Comparison of ENCODE assay signal across 10 mouse cellular contexts in the genomic region with DNA sequence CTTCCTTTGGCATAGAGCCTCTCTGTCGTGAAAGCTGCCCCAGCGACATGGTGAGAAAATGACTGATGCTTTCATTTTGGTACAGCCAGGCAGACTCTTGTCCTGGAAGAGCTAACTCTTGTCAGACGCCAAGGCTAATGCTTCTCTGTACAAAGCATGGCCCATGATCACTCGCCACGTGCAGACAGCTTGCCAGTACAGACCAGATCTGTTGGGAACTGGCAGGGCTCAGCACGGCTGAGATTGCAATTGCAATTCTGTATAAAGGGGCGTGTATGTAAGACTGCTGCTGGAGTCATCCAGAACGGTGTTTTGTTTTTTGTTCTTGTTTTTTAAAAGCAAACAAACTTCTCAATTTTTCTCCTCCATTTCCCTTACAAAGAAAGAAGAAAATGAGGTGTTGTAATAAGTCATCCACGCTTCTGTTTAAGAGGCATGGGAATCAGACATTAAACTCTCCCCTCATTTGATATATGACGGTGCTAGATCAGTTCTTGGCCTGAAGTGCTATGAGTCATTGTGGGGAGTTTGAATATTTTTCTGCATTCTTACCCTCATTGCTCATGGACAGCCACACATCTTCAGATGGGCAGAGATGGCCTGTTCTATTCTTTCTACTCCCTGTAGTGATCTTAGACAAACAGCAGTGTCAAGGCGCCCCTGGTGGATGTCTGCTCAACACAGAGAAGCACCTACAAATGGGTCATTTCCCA.
DNase-seq lines count a peak whose midpoint lies in the region; ATAC-seq and TF ChIP-seq lines count a peak whose summit lies in the region.
"Had no signal": no experiment of that assay in that cellular context is flagged by ENCODE, and none has a peak within 500 bp of the region (broad histone marks: within the 10 kb centered on the region; RNA-seq: fewer than 3 reads in every experiment).

No protein-coding gene starts in this region.

- no peak for TF ChIP-seq POLR2A in brain, embryonic 14.5 days (IDR thresholded peaks at IDR 0.05; ENCODE audit: borderline replicate concordance, extremely low read depth, insufficient read depth, insufficient read length, poor library complexity, severe bottlenecking)

- no peaks in the 10 kb centered on the region for H3K36me3 ChIP-seq in hindbrain, embryonic 16.5 days (ENCODE audit: control insufficient read depth, insufficient read depth, low read length)
- H3K36me3 ChIP-seq in hindbrain, embryonic 13.5 days: no peaks in the 10 kb centered on the region
- H3K36me3 ChIP-seq: heart, embryonic 13.5 days; neural tube, embryonic 12.5 days had no signal

- 59% methylated on average over 11 of the region's 11 CpGs for WGBS in hindbrain, embryonic 16.5 days
- 69% methylated on average over 11 of the region's 11 CpGs for WGBS in hindbrain, embryonic 13.5 days

- H3K4me3 ChIP-seq in hindbrain, embryonic 16.5 days (ENCODE audit: low read length): no peak overlapping the region
- H3K4me3 ChIP-seq in hindbrain, embryonic 13.5 days: no peak overlapping the region
- H3K4me3 ChIP-seq: heart, embryonic 13.5 days; neural tube, embryonic 12.5 days had no signal

- no peak for TF ChIP-seq CTCF in brain, embryonic 14.5 days (IDR thresholded peaks at IDR 0.05; ENCODE audit: borderline replicate concordance, extremely low read depth, insufficient read depth, insufficient read length)

- no peak overlapping the region for H3K4me2 ChIP-seq in hindbrain, embryonic 16.5 days (ENCODE audit: low read length)
- H3K4me2 ChIP-seq in hindbrain, embryonic 13.5 days: no peak overlapping the region
- H3K4me2 ChIP-seq: heart, embryonic 13.5 days; neural tube, embryonic 12.5 days had no signal

- H3K27me3 ChIP-seq in hindbrain, embryonic 16.5 days (replicated peaks; ENCODE audit: control insufficient read depth, insufficient read depth, low read length): no peaks in the 10 kb centered on the region
- no peaks in the 10 kb centered on the region for H3K27me3 ChIP-seq in hindbrain, embryonic 13.5 days
- H3K27me3 ChIP-seq: heart, embryonic 13.5 days; neural tube, embryonic 12.5 days had no signal

- H3K27ac ChIP-seq in hindbrain, embryonic 16.5 days (ENCODE audit: low read depth, low read length): no peak overlapping the region
- H3K27ac ChIP-seq in hindbrain, embryonic 13.5 days: no peak overlapping the region
- H3K27ac ChIP-seq: heart, embryonic 13.5 days; neural tube, embryonic 12.5 days had no signal

- H3K4me1 ChIP-seq in hindbrain, embryonic 16.5 days (ENCODE audit: control insufficient read depth, insufficient read depth, low read depth, low read length): no peaks in the 10 kb centered on the region
- no peaks in the 10 kb centered on the region for H3K4me1 ChIP-seq in hindbrain, embryonic 13.5 days (replicated peaks)
- H3K4me1 ChIP-seq: heart, embryonic 13.5 days; neural tube, embryonic 12.5 days had no signal

- no peaks in the 10 kb centered on the region for H3K9me3 ChIP-seq in hindbrain, embryonic 16.5 days (ENCODE audit: control insufficient read depth, low read length)
- H3K9me3 ChIP-seq in hindbrain, embryonic 13.5 days: peaks cover under 1% of the 10 kb centered on the region; the same call in 1 of the 2 replicates
- H3K9me3 ChIP-seq: heart, embryonic 13.5 days; neural tube, embryonic 12.5 days had no signal

- peak; percentile 78 for ATAC-seq in hindbrain, embryonic 16.5 days
- no peak for ATAC-seq in hindbrain, embryonic 13.5 days (ENCODE audit: low FRiP score)

- no peak overlapping the region for H3K9ac ChIP-seq in hindbrain, embryonic 16.5 days (ENCODE audit: low read depth, low read length)
- H3K9ac ChIP-seq in hindbrain, embryonic 13.5 days: no peak overlapping the region
- H3K9ac ChIP-seq: heart, embryonic 13.5 days; neural tube, embryonic 12.5 days had no signal

- DNase-seq in urinary bladder, postnatal 25 days (ENCODE audit: low spot score): peak; percentile 8
- DNase-seq in urinary bladder, adult 2 months (ENCODE audit: low spot score): no peak
- peak; percentile 35 for DNase-seq in brain, embryonic 14.5 days (ENCODE audit: low read depth)
- DNase-seq in testis, postnatal 14 days (ENCODE audit: low spot score): no peak
- DNase-seq in spleen, postnatal 14 days (ENCODE audit: low spot score in 2 of 2): no peak
- DNase-seq: kidney, adult 9 months had no signal

Comparison
In these comparisons a context has a peak if more than half of its experiments do, and no peak if none do; other contexts are left out.
1. DNase-seq: peak in urinary bladder, postnatal 25 days (single experiment) and brain, embryonic 14.5 days (single experiment); none in urinary bladder, adult 2 months (single experiment), testis, postnatal 14 days (single experiment) and spleen, postnatal 14 days (0 of 2).